Mouse (Mus musculus) G1E (cell line): ENCODE measurements at regions not wholly inside any gene's neighbourhood (a gene's known extent, or its start where the extent isn't known, plus 50 kb on each side); places are given as distances from the start of the nearest gene placed in this dataset.

Experiments used
- ATAC-seq: 2 replicates; pipeline ENCODE4 v1.8.0; 2016; ENCODE audit warnings: mild to moderate bottlenecking; ENCODE audit not compliant: insufficient number of reproducible peaks, poor library complexity, low FRiP score, severe bottlenecking; ENCODE audit errors: extremely low read depth
- DNase-seq: peaks from one replicate; pipeline ENCODE4 v3.0.0; 2012; ENCODE audit warnings: low spot score
- H3K27me3 ChIP-seq: 2 replicates; pipeline ENCODE4 v1.6.1; 2012; ENCODE audit warnings: mild to moderate bottlenecking, low read length, inconsistent platforms; ENCODE audit not compliant: insufficient read depth
- H3K36me3 ChIP-seq: replicated peaks from 2 replicates; pipeline ENCODE3; 2012; ENCODE audit warnings: mild to moderate bottlenecking, inconsistent platforms
- H3K4me1 ChIP-seq: 2 replicates; pipeline ENCODE4 v1.6.1; 2012; ENCODE audit warnings: low read depth, low read length, inconsistent platforms, mixed read lengths; ENCODE audit not compliant: insufficient read depth
- H3K4me3 ChIP-seq: 2 replicates; pipeline ENCODE4 v1.5.1; 2012; ENCODE audit warnings: low read depth, mild to moderate bottlenecking, inconsistent platforms, low read length, moderate library complexity, mixed read lengths
- H3K9me3 ChIP-seq: replicated peaks from 2 replicates; pipeline ENCODE4 v1.6.1; 2012; ENCODE audit warnings: inconsistent platforms
- CTCF ChIP-seq: IDR thresholded peaks from 2 replicates; pipeline ENCODE4 v1.5.1; 2012; ENCODE audit warnings: low read depth, low read length, inconsistent platforms, mixed read lengths
- GATA1 ChIP-seq: IDR thresholded peaks from 2 replicates; pipeline ENCODE4 v1.6.1; 2012; ENCODE audit warnings: borderline replicate concordance, low read length, inconsistent platforms, mixed read lengths
- GATA2 ChIP-seq: IDR thresholded peaks from 2 replicates; pipeline ENCODE4 v1.6.1; 2012; ENCODE audit warnings: low read depth, low read length, inconsistent platforms, borderline replicate concordance
- POLR2AphosphoS5 ChIP-seq: IDR thresholded peaks from 2 replicates; pipeline ENCODE4 v1.6.1; 2012; ENCODE audit warnings: low read depth, low read length, inconsistent platforms; ENCODE audit not compliant: insufficient replicate concordance
- TAL1 ChIP-seq: conservative IDR thresholded peaks from 2 replicates; pipeline ENCODE4 v1.6.1; 2012; ENCODE audit warnings: low read depth, low read length, inconsistent platforms, mixed read lengths

DNA sequence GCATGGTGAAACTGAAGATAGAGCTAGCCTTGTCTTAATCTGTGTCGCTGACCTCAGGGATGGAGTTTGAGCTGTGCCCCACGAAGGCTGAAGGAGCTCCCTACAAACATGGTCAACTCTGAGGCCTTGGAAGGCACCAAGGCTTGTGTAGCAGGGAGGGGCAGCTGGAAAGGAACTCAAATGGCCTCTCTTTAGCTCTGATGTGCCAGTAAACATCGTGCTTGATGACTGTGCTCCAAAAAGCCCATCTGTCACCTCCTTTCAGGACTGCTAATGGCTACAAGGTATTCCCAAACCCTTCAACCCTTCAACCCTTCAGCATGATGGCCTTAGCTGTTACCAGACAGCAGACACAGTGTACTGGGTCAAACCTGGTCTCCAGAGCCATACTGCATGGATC lies 334.3 kb upstream of the Npvf start:
- no peaks in the 10 kb centered on the region for H3K4me1 ChIP-seq
- H3K9me3 ChIP-seq: no peaks in the 10 kb centered on the region
- H3K4me3 ChIP-seq: no peak overlapping the region
- 0 out of 2 replicates have a peak, but pooled peaks cover 2% of the 10 kb centered on the region for H3K27me3 ChIP-seq
- DNase-seq (no peak), ATAC-seq (no peak)
- no peak for TF ChIP-seq GATA2
- no peak for TF ChIP-seq CTCF
- no peaks in the 10 kb centered on the region for H3K36me3 ChIP-seq

- DNase-seq (no peak), ATAC-seq (no peak)
- Histone ChIP-seq H3K36me3 (no peaks in the 10 kb centered on the region), H3K27me3 (0 out of 2 replicates have a peak, but pooled peaks cover 2% of the 10 kb centered on the region), H3K9me3 (no peaks in the 10 kb centered on the region), H3K4me3 (no peak overlapping the region), H3K4me1 (no peaks in the 10 kb centered on the region)
- TF ChIP-seq CTCF: no peak
- TF ChIP-seq GATA2: no peak
- no peak for TF ChIP-seq GATA1
- no peak for TF ChIP-seq POLR2AphosphoS5
- no peak for TF ChIP-seq TAL1
These were observed 337.4 kb upstream of the Npvf start for GRCm38 (mm10) chr6:50991528-50992125.

- 0 out of 2 replicates have a peak, but pooled peaks cover 4% of the 10 kb centered on the region for H3K27me3 ChIP-seq
- H3K4me1 ChIP-seq: no peaks in the 10 kb centered on the region
- H3K36me3 ChIP-seq: no peaks in the 10 kb centered on the region
- TF ChIP-seq GATA2: no peak
- TF ChIP-seq GATA1: no peak
- TF ChIP-seq TAL1: no peak
- TF ChIP-seq POLR2AphosphoS5: no peak
- TF ChIP-seq CTCF: no peak
- H3K4me3 ChIP-seq: no peak overlapping the region
- ATAC-seq (no peak), DNase-seq (no peak)
- H3K9me3 ChIP-seq: no peaks in the 10 kb centered on the region
These were observed 339.7 kb upstream of the Npvf start for GRCm38 (mm10) chr6:50993952-50994351.

DNA sequence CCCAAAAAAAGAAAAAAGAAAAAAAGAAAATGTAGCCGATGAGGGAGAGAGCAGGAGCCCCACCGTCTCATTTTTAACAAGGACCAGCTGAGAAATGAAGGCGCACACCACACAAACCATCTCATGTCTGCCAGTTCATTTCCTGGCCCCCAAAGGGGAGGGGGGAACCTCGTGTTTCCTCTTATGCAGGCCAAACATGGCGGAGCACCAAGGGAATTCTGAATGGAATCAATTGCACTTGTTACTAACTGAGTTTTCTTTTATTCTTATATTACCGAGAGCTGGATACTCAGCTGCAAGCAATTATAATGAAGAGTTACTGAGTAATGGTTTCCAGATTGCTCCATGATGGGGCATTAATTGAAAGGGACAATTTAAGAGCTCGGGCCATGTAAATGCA lies 348.5 kb upstream of the Npvf start:
- Histone ChIP-seq H3K4me1 (no peaks in the 10 kb centered on the region), H3K36me3 (no peaks in the 10 kb centered on the region), H3K4me3 (no peak overlapping the region), H3K27me3 (peaks cover 2% of the 10 kb centered on the region; the same call in 1 of the 2 replicates), H3K9me3 (no peaks in the 10 kb centered on the region)
- TF ChIP-seq GATA1: no peak
- no peak for TF ChIP-seq POLR2AphosphoS5
- no peak for TF ChIP-seq GATA2
- ATAC-seq (no peak), DNase-seq (no peak)

DNA sequence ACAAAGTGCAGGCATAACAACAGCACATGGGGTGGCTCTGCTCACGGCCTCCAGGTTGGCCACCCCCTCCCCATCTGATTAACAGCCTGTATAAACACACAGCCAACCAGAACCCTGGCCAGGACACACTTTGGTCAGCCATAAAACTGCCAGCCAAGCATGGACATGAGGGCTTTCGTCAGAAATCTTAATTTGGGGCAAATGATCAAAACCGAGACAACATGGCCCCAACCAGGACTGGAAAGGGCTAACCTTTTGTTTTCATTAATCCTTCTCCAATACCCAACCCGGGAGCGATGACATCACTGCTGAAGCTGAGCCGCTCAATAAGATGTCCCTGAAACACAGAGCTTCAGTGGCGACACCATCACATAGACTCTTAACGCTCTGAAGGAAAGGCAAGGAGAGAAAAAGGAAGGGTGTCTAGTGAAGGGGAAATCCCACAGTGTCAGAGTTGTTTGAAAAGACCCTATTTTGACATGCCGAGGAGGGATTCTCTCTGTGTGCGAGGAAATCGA lies 351.9 kb upstream of the Npvf start:
- Histone ChIP-seq H3K4me3 (no peak overlapping the region), H3K9me3 (no peaks in the 10 kb centered on the region), H3K36me3 (no peaks in the 10 kb centered on the region), H3K4me1 (no peaks in the 10 kb centered on the region), H3K27me3 (no peaks in the 10 kb centered on the region; the same call in 1 of the 2 replicates)
- TF ChIP-seq POLR2AphosphoS5: no peak
- no peak for TF ChIP-seq TAL1
- no peak for TF ChIP-seq GATA2
- TF ChIP-seq GATA1: no peak
- no peak for TF ChIP-seq CTCF
- DNase-seq: no peak
- ATAC-seq: no peak

GRCm38 (mm10) chr6:51009526-51010340 lies 355.5 kb upstream of the Npvf start:
- ATAC-seq: no peak
- H3K4me3 ChIP-seq: no peak overlapping the region
- peaks cover 5% of the 10 kb centered on the region; the same call in 1 of the 2 replicates for H3K27me3 ChIP-seq
- no peaks in the 10 kb centered on the region for H3K36me3 ChIP-seq
- no peak for DNase-seq
- H3K9me3 ChIP-seq: no peaks in the 10 kb centered on the region
- TF ChIP-seq TAL1 (no peak), CTCF (no peak), GATA2 (no peak), POLR2AphosphoS5 (no peak), GATA1 (no peak)
- no peaks in the 10 kb centered on the region for H3K4me1 ChIP-seq
